Mouse (Mus musculus): ENCODE data around the gene Ptpn23.

DNA sequence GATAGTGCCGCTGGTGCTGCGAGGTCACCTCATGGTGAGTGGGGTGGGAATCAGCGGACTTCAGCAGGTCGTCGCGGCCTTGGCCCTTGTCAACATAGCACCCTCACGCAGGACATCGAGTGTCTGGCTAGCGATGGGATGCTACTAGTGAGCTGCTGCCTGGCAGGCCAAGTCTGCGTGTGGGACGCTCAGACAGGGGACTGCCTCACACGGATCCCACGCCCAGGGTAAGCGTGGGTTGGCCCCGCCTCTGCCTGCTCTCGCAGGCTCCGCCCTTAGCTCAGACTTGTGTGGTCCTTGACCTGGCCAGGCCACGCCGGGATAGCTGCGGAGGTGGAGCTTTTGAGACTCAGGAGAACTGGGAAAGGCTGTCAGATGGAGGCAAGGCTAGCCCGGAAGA, 27.4 kb downstream of the Ptpn23 start:
- TF ChIP-seq POLR2A (IDR thresholded peaks at IDR 0.05; ENCODE audit: borderline replicate concordance, control insufficient read depth, low read depth, low read length) = no peak
- no peak for TF ChIP-seq CTCF (IDR thresholded peaks at IDR 0.05; ENCODE audit: control insufficient read depth, insufficient read depth, low read length)
